ENCODE assay signal across 9 mouse cellular contexts in genomic region chr17:34234926-34235325, GRCm38 (mm10). TPM values are rescaled to one million over a fixed set of nuclear protein-coding genes. Genes with fewer than 3 reads are reported as not detected.
DNase-seq lines count a peak whose midpoint lies in the region; ATAC-seq and TF ChIP-seq lines count a peak whose summit lies in the region.
"Had no signal": no experiment of that assay in that cellular context is flagged by ENCODE, and none has a peak within 500 bp of the region (broad histone marks: within the 10 kb centered on the region; RNA-seq: fewer than 3 reads in every experiment).

No protein-coding gene starts in this region.

- no peaks in the 10 kb centered on the region for H3K4me1 ChIP-seq in G1E (ENCODE audit: insufficient read depth, low read depth, low read length)
- H3K4me1 ChIP-seq in hindbrain, embryonic 12.5 days = no peaks in the 10 kb centered on the region
- H3K4me1 ChIP-seq: limb, embryonic 12.5 days had no signal

- H3K27ac ChIP-seq in hindbrain, embryonic 12.5 days = no peak overlapping the region
- H3K27ac ChIP-seq: limb, embryonic 12.5 days had no signal

- peak; percentile 53 for DNase-seq in G1E (ENCODE audit: low spot score)
- DNase-seq in adrenal gland, postnatal 36 days = peak; percentile 80 to 84
- peak; percentile 75 to 82 for DNase-seq in layer of hippocampus, postnatal 10 days (ENCODE audit: low spot score in 2 of 2)
- peak; percentile 91 for DNase-seq in lung, postnatal 36 days
- peak; percentile 75 for DNase-seq in right cerebral cortex, postnatal 14 days
- DNase-seq in urinary bladder, postnatal 4 days (ENCODE audit: low spot score in 2 of 2) = peak; percentile 36 to 78

- H3K9ac ChIP-seq in hindbrain, embryonic 12.5 days = no peak overlapping the region
- H3K9ac ChIP-seq: limb, embryonic 12.5 days had no signal

- H3K36me3 ChIP-seq in G1E (replicated peaks) = no peaks in the 10 kb centered on the region
- H3K36me3 ChIP-seq in hindbrain, embryonic 12.5 days = no peaks in the 10 kb centered on the region
- H3K36me3 ChIP-seq: limb, embryonic 12.5 days had no signal

- H3K27me3 ChIP-seq in G1E (ENCODE audit: insufficient read depth, low read length) = no peaks in the 10 kb centered on the region
- no peaks in the 10 kb centered on the region for H3K27me3 ChIP-seq in hindbrain, embryonic 12.5 days
- H3K27me3 ChIP-seq: limb, embryonic 12.5 days had no signal

- H3K9me3 ChIP-seq in G1E (replicated peaks) = no peaks in the 10 kb centered on the region
- H3K9me3 ChIP-seq in hindbrain, embryonic 12.5 days (replicated peaks) = no peaks in the 10 kb centered on the region
- H3K9me3 ChIP-seq: limb, embryonic 12.5 days had no signal

- TF ChIP-seq CTCF in G1E (IDR thresholded peaks at IDR 0.05; ENCODE audit: low read depth, low read length) = peak; percentile 69

- 50% methylated on average over 9 of the region's 9 CpGs for WGBS in hindbrain, embryonic 12.5 days

- H3K4me3 ChIP-seq in G1E (ENCODE audit: low read depth, low read length) = no peak overlapping the region
- H3K4me3 ChIP-seq in hindbrain, embryonic 12.5 days = no peak overlapping the region
- H3K4me3 ChIP-seq: limb, embryonic 12.5 days had no signal

- no peak overlapping the region for H3K4me2 ChIP-seq in hindbrain, embryonic 12.5 days (replicated peaks)
- H3K4me2 ChIP-seq: limb, embryonic 12.5 days had no signal

- ATAC-seq in G1E (ENCODE audit: extremely low read depth, insufficient number of reproducible peaks, low FRiP score, poor library complexity, severe bottlenecking) = peak; percentile 34; the same call in 1 of the 2 replicates
- ATAC-seq in erythroid progenitor cell, adult 5-6 weeks (replicated peaks; ENCODE audit: low FRiP score, poor library complexity, severe bottlenecking) = peak; percentile 63; the same call in 1 of the 2 replicates
- ATAC-seq in hindbrain, embryonic 12.5 days (ENCODE audit: low FRiP score) = peak; percentile 56; the same call in 1 of the 2 replicates

RNA-seq across cellular contexts. Expression of gene H2-Ob, which starts 3.8 kb away (rescaled TPM):
- total RNA-seq in G1E (2014; fragmentation: Nextera tagmentation) (not detected in 2 replicates), G1E (2017) (0.11 TPM in 1 of 2 replicates, not detected in the other)
- not detected in 2 replicates for polyA plus RNA-seq in G1E (2012)
- under 1 TPM; 0.33 to 0.73 TPM for total RNA-seq in adrenal gland, postnatal 36 days (2021)
- 10.1 and 21.4 TPM in 2 replicates for total RNA-seq in erythroid progenitor cell, adult 5-6 weeks (2015; ENCODE audit: low replicate concordance)
- total RNA-seq in erythroid progenitor cell, adult 5-6 weeks (2017; ENCODE audit: low replicate concordance) = 8.0 and 14.1 TPM in 2 replicates
- not detected in 2 replicates for polyA plus RNA-seq in hindbrain, embryonic 12.5 days (2016; fragmentation: Nextera tagmentation; extraction: Ambion mirVana)
- total RNA-seq in layer of hippocampus, postnatal 10 days (2021) = under 1 TPM; 0.18 to 0.33 TPM
- polyA plus RNA-seq: limb, embryonic 12.5 days had no signal

RNA-seq across cellular contexts. Expression of gene H2-Ab1, which starts 22.6 kb away (rescaled TPM):
- total RNA-seq in G1E (2014; fragmentation: Nextera tagmentation) = not detected in 2 replicates
- total RNA-seq in G1E (2017) = 0.27 and 0.29 TPM in 2 replicates
- polyA plus RNA-seq in G1E (2012) = 0.07 and 0.11 TPM in 2 replicates
- 10 to 100 TPM; 36.3 to 70.4 TPM for total RNA-seq in adrenal gland, postnatal 36 days (2021)
- total RNA-seq in erythroid progenitor cell, adult 5-6 weeks (2015; ENCODE audit: low replicate concordance) = 31.9 and 96.6 TPM in 2 replicates
- 43.0 and 50.2 TPM in 2 replicates for total RNA-seq in erythroid progenitor cell, adult 5-6 weeks (2017; ENCODE audit: low replicate concordance)
- 1.5 and 1.7 TPM in 2 replicates for polyA plus RNA-seq in hindbrain, embryonic 12.5 days (2016; fragmentation: Nextera tagmentation; extraction: Ambion mirVana)
- total RNA-seq in layer of hippocampus, postnatal 10 days (2021) = 1 to 10 TPM; 1.6 to 1.8 TPM

RNA-seq across cellular contexts. Expression of gene Tap2, which starts 31.6 kb away (rescaled TPM):
- 7.8 and 8.7 TPM in 2 replicates for total RNA-seq in G1E (2014; fragmentation: Nextera tagmentation)
- total RNA-seq in G1E (2017) = 12.0 and 13.4 TPM in 2 replicates
- 56.4 and 58.9 TPM in 2 replicates for polyA plus RNA-seq in G1E (2012)
- total RNA-seq in adrenal gland, postnatal 36 days (2021) = 10 to 100 TPM; 47.0 to 54.3 TPM
- 4.7 and 6.7 TPM in 2 replicates for total RNA-seq in erythroid progenitor cell, adult 5-6 weeks (2015; ENCODE audit: low replicate concordance)
- total RNA-seq in erythroid progenitor cell, adult 5-6 weeks (2017; ENCODE audit: low replicate concordance) = 7.7 and 16.6 TPM in 2 replicates
- polyA plus RNA-seq in hindbrain, embryonic 12.5 days (2016; fragmentation: Nextera tagmentation; extraction: Ambion mirVana) = 1.3 and 1.4 TPM in 2 replicates
- total RNA-seq in layer of hippocampus, postnatal 10 days (2021) = 1 to 10 TPM; 4.8 to 6.3 TPM

RNA-seq across cellular contexts. Expression of gene Psmb8, which starts 37.4 kb away (rescaled TPM):
- not detected in 2 replicates for total RNA-seq in G1E (2014; fragmentation: Nextera tagmentation)
- 0.06 and 0.11 TPM in 2 replicates for total RNA-seq in G1E (2017)
- polyA plus RNA-seq in G1E (2012) = 0.15 and 0.25 TPM in 2 replicates
- total RNA-seq in adrenal gland, postnatal 36 days (2021) = 10 to 100 TPM; 31.0 to 34.7 TPM
- total RNA-seq in erythroid progenitor cell, adult 5-6 weeks (2015; ENCODE audit: low replicate concordance) = 38.1 and 68.1 TPM in 2 replicates
- 29.3 and 38.3 TPM in 2 replicates for total RNA-seq in erythroid progenitor cell, adult 5-6 weeks (2017; ENCODE audit: low replicate concordance)
- polyA plus RNA-seq in hindbrain, embryonic 12.5 days (2016; fragmentation: Nextera tagmentation; extraction: Ambion mirVana) = 1.8 and 2.9 TPM in 2 replicates
- 1 to 10 TPM; 2.3 to 4.4 TPM for total RNA-seq in layer of hippocampus, postnatal 10 days (2021)

RNA-seq across cellular contexts. Expression of gene Psmb9, which starts 47.4 kb away (rescaled TPM):
- not detected in 2 replicates for total RNA-seq in G1E (2014; fragmentation: Nextera tagmentation)
- 3.7 and 4.8 TPM in 2 replicates for total RNA-seq in G1E (2017)
- 1.5 and 1.9 TPM in 2 replicates for polyA plus RNA-seq in G1E (2012)
- 10 to 100 TPM; 11.2 to 18.8 TPM for total RNA-seq in adrenal gland, postnatal 36 days (2021)
- 23.5 and 39.3 TPM in 2 replicates for total RNA-seq in erythroid progenitor cell, adult 5-6 weeks (2015; ENCODE audit: low replicate concordance)
- 21.3 and 36.5 TPM in 2 replicates for total RNA-seq in erythroid progenitor cell, adult 5-6 weeks (2017; ENCODE audit: low replicate concordance)
- 1.0 TPM in 2 replicates for polyA plus RNA-seq in hindbrain, embryonic 12.5 days (2016; fragmentation: Nextera tagmentation; extraction: Ambion mirVana)
- total RNA-seq in layer of hippocampus, postnatal 10 days (2021) = 1 to 10 TPM; 1.4 to 1.9 TPM

Comparison
In these comparisons a context has a peak if more than half of its experiments do, and no peak if none do; other contexts are left out.
1. RNA of gene H2-Ob, which starts 3.8 kb away (total RNA-seq): 8.0 to 21.4 TPM in erythroid progenitor cell, adult 5-6 weeks; 0.33 to 0.73 TPM in adrenal gland, postnatal 36 days, 0.18 to 0.33 TPM in layer of hippocampus, postnatal 10 days and 0.11 TPM in G1E; every median in the first group is over 4 times any median in the second.
2. RNA of gene H2-Ab1, which starts 22.6 kb away (total RNA-seq): 36.3 to 70.4 TPM in adrenal gland, postnatal 36 days and 31.9 to 96.6 TPM in erythroid progenitor cell, adult 5-6 weeks; 1.6 to 1.8 TPM in layer of hippocampus, postnatal 10 days and 0.27 to 0.29 TPM in G1E; every median in the first group is over 10 times any median in the second.
3. Peak in every context shown above with its lines, with median percentiles within 50 percentile points of each other: ATAC-seq and DNase-seq.